Mouse (Mus musculus): ENCODE results near the gene Rerg.

- TF ChIP-seq GATA1 (IDR thresholded peaks at IDR 0.05; ENCODE audit: borderline replicate concordance, low read length) = no peak
- TF ChIP-seq CTCF (IDR thresholded peaks at IDR 0.05; ENCODE audit: low read depth, low read length) = no peak
- TF ChIP-seq POLR2AphosphoS5 (IDR thresholded peaks at IDR 0.05; ENCODE audit: insufficient replicate concordance, low read depth, low read length) = no peak
These were observed 13.7 kb downstream of the Rerg start for GRCm38 (mm10) chr6:137156437-137157219.

Data from G1E (cell line).